Mouse (Mus musculus) cerebellum, adult 2 months (tissue): ENCODE results near the gene Alox5ap.

Source experiments
- CTCF ChIP-seq: fragments of 200-500 bp; IDR thresholded peaks from 2 replicates; pipeline ENCODE4 v1.5.1; 2011; ENCODE audit warnings: low read depth, mild to moderate bottlenecking, control low read depth, low read length, moderate library complexity, borderline replicate concordance; ENCODE audit not compliant: insufficient read depth
- POLR2A ChIP-seq: fragments of 200-500 bp; IDR thresholded peaks from 2 replicates; pipeline ENCODE4 v1.6.1; 2011; ENCODE audit warnings: low read length, control low read depth, borderline replicate concordance; ENCODE audit not compliant: insufficient read depth

DNA sequence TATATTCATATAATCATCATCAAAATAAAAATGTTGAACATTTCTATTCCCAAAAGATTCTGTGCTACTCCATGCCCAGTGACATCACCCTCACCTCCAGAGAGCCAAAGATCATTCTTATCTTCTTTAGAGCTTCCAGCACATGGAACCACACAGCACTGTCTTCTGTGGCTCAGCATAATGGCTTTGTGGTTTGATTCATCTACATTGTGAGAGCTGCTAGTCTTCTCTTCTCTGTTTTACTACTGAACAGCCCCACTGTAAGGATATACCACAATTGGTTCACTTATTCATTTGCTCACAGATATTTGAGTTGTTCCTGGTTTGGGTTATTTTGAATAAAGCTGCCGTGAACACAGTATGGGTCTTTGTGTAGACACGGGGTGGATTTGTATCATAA is 9.0 kb upstream of the Alox5ap start:
- TF ChIP-seq CTCF (no peak), POLR2A (no peak)
